Mouse (Mus musculus): Measurements from ENCODE around the gene Gucd1.
"Not testable (repeated sequence)": the region's sequence is repeated elsewhere in the genome, so short reads cannot be mapped to it uniquely, and the experiment has no call there.

Gucd1 gene

DNA sequence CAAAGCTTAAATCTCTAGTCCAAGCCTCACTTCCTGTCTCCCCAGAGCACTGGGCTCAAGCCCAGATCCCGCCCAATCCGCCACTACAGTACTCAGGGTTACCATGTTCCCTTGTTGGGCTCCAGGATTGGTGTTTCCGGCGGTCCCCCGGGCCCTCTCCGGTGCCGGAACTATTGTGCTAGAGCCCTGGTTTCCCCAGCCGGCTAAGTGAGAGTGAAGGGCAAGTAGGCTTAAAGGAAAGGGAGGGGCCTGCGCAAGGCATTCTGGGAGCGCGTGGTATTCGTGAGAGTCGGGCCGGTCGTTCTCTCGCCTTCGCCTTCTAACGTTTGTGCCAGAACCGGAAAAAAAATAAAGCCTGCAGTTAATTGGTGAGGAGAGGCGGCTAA, at the start of gene Gucd1:
Gene Gucd1 (minus strand): TSS at position 215 of the 386 bp plus-strand sequence.
- peak; percentile 97 for DNase-seq (ENCODE audit: low spot score)

DNA sequence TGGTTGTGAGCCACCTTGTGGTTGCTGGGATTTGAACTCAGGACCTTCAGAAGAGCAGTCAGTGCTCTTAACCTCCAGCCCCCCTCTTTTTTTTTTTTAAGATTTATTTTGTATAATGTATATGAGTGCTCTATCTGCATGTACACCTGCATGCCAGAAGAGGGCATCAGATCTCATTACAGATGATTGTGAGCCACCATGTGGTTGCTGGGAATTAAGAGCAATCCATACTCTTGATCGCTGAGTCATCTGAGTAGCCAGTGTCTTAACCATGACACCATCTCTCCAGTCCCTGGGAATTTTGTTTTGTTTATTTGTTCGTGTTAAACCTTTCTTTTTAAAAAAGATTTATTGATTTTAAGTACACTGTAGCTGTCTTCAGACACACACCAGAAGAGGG, 49.0 kb upstream of the Gucd1 start:
- not testable (repeated sequence) for DNase-seq (ENCODE audit: low spot score)

DNA sequence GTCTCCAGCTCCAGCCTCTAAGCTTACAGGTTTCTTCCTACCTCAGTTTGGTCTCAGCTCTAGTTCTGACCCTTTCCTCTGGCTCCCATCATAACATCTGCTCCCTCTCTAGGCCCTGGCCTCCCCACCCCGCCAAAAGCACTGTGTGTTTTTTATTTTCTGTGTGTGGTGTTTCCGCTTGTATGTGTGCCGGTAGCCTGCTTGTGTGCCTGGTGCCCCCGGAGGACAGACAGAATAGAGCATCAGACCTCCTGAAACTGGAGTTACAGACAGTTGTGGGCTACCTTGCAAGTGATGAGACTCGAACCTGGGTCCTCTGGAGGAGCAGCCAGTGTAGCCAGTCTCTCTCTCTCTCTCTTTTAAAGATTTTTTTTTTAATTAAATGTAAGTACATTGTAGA, 48.5 kb upstream of the Gucd1 start:
- no peak for DNase-seq (ENCODE audit: low spot score)

DNA sequence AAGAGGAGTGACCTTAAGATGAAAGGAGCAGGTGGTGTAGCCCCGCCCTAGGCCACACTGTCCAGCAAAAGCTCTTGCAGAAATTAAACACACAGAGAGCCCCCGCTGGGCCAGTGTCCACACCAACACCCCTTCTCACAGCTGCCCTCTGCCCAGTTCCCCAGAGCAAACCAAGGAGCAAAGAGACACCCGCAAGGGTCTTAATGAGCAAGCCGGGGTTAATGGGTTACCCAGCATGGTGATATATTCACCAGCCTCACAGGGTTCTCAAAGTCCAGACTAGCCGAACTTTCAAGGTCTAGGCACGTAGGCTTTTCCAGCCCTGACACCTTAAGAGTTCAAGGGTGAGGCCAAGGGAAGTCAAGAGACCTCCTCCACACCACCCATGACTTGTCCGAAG, 48.1 kb upstream of the Gucd1 start:
- DNase-seq (ENCODE audit: low spot score): peak; percentile 91

DNA sequence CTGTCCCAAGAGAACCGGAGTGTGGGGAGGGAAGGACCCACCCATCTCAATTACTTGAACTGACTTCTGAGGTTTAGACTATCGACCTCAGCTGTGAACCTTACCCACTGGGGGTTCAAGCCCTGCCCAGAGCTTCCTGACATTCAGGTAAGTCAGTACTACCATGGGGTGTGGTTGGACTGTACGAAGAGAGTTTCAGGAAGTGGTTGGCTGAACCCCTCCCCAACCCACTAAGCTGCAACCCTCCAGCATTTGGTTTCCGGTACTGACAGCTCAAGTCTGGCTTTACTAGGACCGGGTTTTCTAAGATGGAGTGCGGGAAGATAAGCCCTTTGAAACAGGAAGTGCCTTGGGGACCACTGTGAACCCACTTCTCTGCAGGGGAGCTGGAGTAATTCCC, 47.7 kb upstream of the Gucd1 start:
- DNase-seq (ENCODE audit: low spot score): peak; percentile 49

DNA sequence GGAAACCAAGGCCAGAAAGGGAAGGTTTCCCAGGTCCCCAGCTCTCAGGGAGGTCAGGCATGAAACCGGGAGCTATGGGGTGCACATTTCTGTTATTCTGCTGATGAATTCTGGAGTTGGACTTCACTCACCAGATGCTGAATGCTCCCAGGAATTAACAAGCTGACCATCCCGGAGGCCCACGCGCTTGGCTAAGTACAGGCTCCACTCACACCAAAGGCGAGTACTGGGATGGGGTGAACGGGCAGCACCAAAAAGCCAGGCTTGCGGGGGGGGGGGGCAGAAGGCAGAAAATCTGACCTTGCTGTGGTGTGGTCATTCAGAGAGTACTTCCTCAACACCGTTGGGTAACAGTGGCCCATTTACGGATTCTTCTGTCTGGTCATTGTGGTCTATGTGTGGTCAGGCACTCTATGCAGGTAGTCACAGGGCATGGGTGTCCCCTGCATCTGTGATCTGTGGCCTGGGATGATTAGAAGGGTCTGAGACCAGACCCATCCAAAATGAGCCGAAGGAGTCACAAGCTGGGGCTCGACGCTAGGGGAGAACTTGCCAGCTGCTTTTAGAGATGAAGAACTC, 47.0 kb upstream of the Gucd1 start:
- no peak for DNase-seq (ENCODE audit: low spot score)

DNA sequence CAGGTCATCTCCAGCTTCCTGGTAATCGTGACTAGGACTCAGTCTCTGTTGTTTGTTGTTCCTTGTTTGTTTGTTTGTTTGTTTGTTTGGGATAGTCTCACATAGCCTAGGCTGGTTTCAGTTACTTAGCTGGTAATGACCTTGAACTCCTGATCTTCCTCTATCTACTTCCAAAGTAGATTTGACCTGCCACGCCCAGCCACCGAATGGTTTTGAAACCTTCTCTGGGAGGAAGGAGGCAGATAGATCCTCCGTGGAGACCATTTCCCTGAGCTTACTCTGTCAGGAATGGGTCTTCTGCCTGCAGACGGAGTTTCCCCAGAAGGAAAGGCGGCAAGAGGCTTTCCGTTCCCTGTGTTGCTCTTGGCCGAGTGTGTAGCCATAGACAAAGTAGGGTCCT, 44.8 kb upstream of the Gucd1 start:
- DNase-seq (ENCODE audit: low spot score): no peak

DNA sequence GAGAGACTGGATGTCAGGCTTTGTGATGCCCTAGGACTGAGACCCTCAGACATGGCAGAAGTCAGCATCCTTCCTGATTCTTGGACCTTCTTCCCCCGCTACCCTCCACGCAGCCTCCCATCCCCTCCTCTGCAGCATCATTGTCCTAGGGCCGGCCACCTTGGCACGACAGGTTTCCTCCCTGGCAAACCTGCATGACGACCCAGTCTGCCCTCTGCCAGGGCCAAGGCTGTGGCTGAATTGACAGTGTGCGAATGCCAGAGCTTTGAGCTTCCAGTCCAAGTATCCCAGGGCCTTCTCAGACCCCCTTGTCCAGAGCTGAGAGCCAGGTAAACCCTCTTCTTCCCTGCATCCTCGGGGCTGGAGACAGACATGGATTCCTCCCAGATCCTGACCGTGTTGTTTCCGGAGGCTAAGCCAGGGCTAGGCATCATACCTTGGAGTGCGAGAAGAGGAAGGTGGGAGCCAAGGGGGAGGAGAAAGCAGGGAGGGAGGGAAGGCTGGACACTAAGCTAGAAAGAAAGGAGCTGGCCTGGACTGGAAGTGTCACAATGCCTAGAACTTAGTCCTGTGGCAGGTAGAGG, 43.4 kb upstream of the Gucd1 start, which contains the start of gene Ggt1:
Gene Ggt1 (plus strand): TSS at position 534 of the 584 bp plus-strand sequence.
- DNase-seq (ENCODE audit: low spot score): no peak

DNA sequence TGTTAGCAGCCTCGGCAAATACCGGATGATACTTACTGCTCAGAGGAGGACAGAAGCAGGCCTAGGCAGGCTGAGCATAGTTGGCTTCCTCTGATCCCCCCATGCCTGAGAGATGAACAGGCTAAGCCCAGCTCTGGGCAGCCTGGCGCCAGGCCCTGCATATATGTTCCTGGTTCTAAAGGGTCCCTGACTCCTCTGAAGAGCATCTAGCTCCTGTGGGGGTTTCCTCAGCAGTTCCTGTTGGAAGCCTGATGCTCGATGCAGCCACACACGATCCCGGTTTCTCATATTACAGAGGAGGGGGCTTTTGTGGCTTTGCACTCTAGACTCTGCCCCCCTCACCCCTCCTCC, 42.8 kb upstream of the Gucd1 start:
- DNase-seq (ENCODE audit: low spot score): no peak

DNA sequence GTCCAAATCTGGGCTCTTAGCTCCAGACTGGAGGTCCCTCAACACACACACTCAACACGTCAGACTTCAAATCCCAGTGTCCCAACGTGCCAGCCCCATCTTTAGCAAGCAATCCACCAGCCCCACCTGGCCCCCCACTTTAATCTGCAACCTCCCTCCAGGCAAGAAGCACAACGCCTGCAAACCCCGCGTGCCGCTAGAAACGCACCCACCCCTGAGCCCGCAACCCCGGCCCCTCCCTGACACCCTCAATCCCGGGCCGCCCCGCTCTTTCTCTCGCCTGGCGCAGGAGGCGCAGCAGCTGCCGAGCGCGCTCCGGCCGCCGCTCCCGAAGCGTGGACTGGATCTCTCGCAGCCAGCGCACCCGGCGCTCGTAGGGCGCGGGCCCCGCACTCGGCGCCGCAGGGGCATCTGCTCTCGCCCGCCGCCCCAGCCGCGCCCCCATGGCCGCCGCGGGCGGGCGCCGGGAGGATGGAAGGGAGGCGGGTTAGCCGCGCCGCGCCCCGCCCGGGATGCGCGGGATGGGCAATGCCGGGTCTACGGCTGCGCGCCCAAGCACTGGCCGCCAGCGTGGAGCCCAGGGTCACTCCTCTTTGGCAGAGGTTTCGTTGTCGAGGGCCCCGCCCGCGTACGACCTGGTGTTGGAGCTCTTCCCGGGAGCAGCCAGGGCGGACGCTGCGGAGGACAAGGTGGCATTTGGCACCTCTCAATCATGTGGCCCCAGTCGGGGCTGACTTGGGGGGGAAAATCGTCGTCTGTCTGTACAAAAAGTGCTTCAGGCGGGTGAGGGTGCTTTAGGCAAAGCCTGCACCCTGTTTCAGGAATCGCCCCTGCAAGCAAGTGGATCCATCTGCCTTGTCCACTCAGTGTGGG, 42.1 kb upstream of the Gucd1 start, which contains the start of gene Lrrc75b:
Gene Lrrc75b (minus strand): TSS at position 655 of the 873 bp plus-strand sequence.
- DNase-seq (ENCODE audit: low spot score): no peak

DNA sequence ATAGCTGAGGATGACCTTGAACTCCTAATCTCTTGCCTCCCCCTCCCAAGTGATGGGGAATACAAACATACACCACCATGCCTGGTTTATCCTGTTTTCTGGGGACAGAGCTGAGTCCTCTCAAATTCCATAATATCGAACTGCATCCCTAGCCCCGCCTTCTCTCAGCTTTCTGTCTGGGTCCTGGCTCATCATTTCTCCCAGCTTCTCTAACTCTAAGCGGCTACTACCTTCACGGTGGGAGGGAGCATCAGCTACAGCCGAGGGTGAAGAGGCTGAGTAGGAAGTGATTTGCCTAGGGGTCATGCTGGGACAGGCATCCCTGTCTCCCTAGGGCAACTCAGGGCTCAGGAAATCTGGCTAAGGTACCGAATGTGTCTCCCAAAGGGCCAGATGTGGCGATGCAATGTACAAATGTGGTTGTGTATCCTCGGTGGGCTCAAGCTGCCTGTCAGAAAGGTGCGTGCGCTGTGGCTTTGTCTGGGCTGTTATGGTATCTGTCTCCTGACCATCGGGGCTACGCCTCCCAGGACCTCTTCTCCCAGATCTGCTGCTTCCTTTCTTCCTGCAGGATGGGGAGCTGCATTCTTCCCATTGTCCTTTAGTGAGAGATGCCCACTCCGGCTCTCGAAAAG, 41.4 kb upstream of the Gucd1 start:
- DNase-seq (ENCODE audit: low spot score): no peak

DNA sequence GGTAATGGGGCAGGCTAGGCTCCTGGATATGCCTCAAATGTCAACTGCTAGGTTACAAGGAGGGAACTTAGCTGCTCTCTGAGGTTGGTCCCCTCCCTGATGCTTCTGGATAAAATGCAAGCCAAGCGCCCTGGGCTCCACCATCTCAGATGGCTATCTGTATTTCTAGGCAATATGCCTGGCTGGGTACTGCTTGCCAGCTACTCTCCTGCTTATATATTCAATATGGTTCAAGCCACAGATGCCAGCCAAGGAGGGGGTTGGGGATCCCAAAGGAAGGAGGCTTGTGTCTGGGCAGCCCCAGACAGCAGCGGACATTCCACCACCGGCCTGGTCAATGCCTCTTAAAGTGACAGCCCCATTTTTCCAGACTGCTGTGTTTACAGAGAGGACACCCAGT, 40.7 kb upstream of the Gucd1 start:
- no peak for DNase-seq (ENCODE audit: low spot score)

DNA sequence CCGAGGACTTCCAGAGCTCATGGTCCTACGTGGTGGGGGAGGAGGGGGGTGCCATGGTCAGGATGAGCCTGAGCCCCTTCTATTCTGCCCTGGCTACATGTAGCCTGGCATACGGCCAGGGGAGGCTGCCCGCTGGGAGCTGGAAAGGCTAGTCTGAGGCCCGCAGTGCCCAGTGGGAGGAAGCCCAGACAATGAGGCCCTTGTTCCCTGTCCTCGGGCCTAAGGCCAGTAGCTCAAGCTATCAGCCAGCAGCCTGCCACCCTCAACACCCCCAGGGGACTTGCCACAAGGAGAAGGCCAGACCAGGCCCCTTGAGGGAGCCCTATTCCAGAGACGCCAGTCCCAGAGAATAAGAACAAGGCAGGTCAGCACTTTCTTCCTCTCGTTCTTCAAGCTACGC, 38.3 kb upstream of the Gucd1 start:
- DNase-seq (ENCODE audit: low spot score): no peak

DNA sequence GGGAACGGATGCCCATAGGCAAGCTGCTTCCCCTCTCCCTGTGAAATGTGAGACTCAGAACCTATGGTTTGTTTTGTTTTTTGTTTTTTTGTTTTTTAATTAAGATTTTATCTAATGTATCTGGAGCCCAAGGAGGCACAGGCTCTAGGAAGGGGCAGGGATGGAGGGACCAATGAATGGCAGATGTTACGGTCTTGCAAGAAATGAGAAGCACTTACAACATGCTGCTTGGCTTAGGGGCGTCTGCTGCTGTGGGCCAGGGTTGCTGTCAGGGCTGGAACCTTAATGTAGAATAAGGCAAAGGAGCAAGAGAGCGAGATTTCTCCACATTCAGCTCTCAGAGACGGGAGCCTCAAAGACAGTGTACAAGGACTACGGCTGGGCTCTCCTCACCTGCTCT, 37.8 kb upstream of the Gucd1 start:
- no peak for DNase-seq (ENCODE audit: low spot score)

DNA sequence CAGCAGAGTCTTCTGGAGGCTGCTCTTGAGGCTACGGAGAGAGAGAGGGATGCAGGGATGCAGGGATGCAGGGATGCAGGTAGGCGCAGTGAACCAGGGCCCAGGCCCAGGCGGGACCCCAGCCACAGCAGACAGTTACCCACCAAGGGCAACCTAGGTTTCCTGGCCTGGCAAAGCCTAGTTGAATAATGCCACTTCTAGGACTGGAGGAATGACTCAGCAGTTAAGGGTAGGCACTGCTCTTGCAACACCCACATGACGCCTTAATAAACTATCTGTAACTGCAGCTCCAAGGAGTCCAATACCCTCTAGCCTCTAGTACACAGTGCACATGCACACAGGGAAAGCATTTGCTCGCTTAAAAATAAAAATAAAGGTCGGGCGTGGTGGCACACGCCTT, 36.3 kb upstream of the Gucd1 start:
- no peak for DNase-seq (ENCODE audit: low spot score)

DNA sequence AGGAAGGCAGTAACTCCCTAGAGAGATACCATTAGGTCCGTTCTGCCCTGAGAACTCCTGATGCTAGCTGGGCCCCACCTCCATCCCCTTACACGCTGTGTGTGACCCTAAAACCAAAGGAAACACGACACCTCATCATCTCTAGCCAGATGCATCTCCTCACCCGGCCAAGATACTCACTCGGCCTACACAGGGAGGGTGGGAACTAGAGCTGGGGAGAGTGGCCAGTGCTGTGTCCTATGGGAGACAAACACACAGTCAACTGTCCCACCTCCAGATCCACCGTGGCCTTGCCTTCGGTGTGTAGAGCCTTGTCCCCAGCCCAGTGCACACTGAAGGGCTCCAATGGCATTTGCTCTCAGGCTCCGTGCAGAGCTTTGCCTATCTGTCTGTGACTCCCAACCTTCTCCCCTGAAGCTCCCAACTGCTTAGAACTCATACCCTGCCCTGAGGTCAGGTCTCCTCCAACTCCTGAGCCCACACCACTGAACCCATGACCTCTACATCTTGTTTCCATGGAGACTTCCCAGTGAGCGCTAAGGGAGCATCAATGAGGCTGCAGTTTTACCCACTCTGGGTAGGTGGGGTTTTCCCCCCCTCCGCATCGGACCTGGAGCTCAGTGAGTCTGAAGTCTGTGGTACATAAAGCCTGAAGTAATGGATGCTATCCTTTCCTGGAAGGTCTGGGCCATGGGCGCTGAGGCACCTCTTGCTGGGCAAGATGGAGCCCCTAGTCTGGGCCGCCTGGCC, 35.1 kb upstream of the Gucd1 start:
- DNase-seq (ENCODE audit: low spot score): no peak

DNA sequence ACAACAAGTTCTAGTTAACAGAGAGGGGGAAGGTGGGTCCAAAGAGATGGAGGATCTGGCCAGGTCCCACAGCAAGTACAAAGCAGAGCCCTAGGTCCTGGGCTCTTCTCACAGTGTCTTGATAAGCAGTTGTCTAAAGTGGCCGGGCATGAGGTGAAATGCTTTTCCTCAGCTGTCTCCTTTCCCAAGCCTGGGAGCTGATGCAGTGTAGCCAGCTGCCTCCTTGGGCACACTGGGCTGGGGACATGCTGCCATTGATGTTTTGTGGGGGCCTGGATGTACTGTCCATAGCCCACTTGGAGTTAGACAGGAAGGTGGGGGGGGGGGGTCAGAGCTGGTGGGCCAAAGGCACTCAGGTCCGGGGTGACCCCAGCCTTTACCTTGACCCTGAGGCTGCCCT, 34.3 kb upstream of the Gucd1 start:
- no peak for DNase-seq (ENCODE audit: low spot score)

DNA sequence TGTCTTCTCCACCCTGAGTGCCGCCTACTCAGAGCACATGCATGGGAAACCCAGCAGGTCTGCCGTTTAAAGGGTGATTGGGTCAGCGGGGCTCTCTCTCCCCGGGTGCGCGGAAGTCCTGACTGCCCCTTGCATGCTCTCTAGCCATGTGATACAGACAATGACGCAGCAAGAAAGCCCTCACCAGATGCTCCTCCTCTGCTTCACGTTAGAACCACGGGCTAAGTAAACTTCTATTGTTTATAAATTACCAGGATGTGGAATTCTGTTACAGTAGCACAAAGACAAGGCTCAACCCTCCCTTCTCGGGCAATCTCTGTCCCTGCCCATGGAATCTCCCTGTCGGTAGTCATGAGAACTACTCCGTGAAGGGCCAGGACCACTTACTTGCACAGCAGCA, 33.4 kb upstream of the Gucd1 start:
- DNase-seq (ENCODE audit: low spot score): no peak

DNA sequence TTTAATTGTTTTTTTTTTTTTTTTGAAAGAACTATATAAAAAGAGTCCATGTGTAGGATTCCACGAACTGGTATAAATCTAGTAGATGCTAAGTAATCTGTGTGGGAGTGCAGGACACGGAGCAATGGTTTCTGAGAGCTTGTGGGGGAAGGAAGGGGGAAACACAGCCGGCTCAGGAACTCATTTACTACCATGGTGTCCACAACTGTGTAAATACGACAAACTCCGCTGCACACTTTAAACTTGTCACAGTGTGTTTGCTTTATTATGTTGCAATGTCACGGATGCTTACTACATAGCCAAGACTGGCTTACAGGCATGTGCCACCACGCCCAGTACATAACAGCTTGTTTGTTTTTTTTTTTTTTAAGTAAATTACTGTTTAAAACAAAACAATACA, 32.1 kb upstream of the Gucd1 start:
- DNase-seq (ENCODE audit: low spot score): no peak

DNA sequence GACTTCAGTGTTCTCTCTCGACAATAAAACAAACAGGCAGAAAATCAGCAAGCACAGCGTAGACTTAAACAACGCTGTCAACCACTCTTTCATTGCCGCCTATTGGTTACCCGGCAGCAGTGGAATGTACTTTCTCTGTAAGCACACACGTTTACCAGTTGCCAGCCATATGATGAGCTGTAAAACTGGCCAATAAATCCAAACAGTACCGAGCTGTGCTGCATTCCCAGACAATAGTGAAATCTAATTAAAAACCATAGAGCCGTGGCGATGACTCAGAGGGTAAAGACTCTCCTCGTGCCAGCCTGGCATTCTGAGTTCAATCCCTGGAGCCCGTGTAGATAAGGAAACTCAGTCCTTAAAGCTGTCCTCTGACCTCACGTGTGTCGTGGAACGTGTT, 30.7 kb upstream of the Gucd1 start:
- DNase-seq (ENCODE audit: low spot score): no peak

DNA sequence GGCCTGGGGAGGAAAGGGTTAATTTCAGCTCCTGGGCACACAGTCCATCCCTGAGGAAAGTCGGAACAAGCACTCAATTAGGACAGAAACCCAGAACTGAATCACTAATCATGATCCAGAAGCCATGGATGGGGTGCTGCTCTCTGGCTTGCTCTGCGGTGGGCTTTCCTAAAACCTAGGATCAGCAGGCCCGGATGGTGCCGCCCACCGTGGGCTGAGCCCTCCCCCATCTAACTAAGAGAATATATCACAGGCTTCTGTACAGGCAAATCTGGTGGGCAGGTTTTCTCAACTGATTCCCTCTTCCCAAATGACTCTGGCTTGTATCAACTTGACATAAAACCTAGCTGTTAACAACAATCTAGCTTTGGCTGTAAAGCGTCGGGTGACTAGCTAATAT, 30.1 kb upstream of the Gucd1 start:
- DNase-seq (ENCODE audit: low spot score): no peak

DNA sequence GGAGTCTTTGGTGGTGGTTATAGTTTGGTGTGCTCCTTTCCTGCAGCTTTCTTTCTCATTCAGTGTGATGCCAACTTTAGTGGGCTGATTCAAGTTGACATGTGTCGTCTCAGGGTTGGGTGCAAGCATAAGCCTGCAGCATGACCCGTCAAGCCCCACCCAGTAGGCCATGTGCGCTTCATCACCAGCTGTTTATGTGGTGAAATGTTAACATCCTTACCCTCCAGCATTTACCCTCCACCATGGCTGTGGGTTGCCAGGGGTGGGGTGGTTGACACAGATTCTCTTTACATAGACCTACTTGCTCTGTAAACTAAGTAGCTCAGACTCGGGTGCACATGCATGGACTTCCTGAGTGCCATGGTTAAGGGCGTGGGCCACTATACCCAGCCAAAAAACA, 18.4 kb upstream of the Gucd1 start:
- no peak for DNase-seq (ENCODE audit: low spot score)
